Mouse (Mus musculus) spleen, adult 2 months (tissue): ENCODE measurements around the gene Inpp5f.

ENCODE experiments used
- CTCF ChIP-seq: fragments of 200-500 bp; IDR thresholded peaks from 2 replicates; pipeline ENCODE4 v1.5.1; 2011; ENCODE audit warnings: mild to moderate bottlenecking, inconsistent platforms; ENCODE audit not compliant: insufficient read depth, insufficient read length, insufficient replicate concordance; ENCODE audit errors: extremely low read depth
- POLR2A ChIP-seq: fragments of 200-500 bp; IDR thresholded peaks from 2 replicates; pipeline ENCODE4 v1.6.1; 2011; ENCODE audit warnings: low read depth, low read length, inconsistent platforms

- TF ChIP-seq CTCF (no peak), POLR2A (no peak)
Observed at GRCm38 (mm10) chr7:128575794-128576193, 35.3 kb upstream of the Inpp5f start.
